Mouse (Mus musculus) megakaryocyte, embryonic 14.5 days (primary cell): Measurements from ENCODE around the gene Pfkm.

Source experiments
- FLI1 ChIP-seq: IDR thresholded peaks from 2 replicates; pipeline ENCODE4 v1.6.1; 2012; ENCODE audit warnings: low read length, inconsistent platforms, mixed read lengths
- GATA1 ChIP-seq: IDR thresholded peaks from 3 replicates; pipeline ENCODE4 v1.6.1; 2012; ENCODE audit warnings: mixed read lengths, low read length, inconsistent platforms, borderline replicate concordance

- TF ChIP-seq GATA1, result no peak
- no peak for TF ChIP-seq FLI1
Observed at GRCm38 (mm10) chr15:98069566-98070245, 22.7 kb upstream of the Pfkm start.
